Mouse (Mus musculus): Measurements from ENCODE around the gene Rab36. TPM values are rescaled to one million over a fixed set of nuclear protein-coding genes. Genes with fewer than 3 reads are reported as not detected.
A peak's percentile ranks its signal among the peaks of the same experiment; 100 is the strongest.

Gene Rab36
- polyA plus RNA-seq (2016; fragmentation: Nextera tagmentation; extraction: Ambion mirVana) = 12.2 and 13.5 TPM in 2 replicates

- Histone ChIP-seq H3K4me1 (peaks cover 30% of the 10 kb centered on the region), H3K27ac (peak within 1 kb of the TSS; percentile 85), H3K27me3 (no peaks in the 10 kb centered on the region), H3K9me3 (no peaks in the 10 kb centered on the region), H3K9ac (peak within 1 kb of the TSS; percentile 64), H3K4me3 (replicated peaks) (peak within 1 kb of the TSS; percentile 41), H3K36me3 (replicated peaks) (no peaks in the 10 kb centered on the region), H3K4me2 (peak within 1 kb of the TSS; percentile 69)
- ATAC-seq (ENCODE audit: low FRiP score) = peak; percentile 95
- WGBS = 1% methylated on average over 36 of the region's 36 CpGs
These were observed at the start of gene Rab36 for GRCm38 (mm10) chr10:75036883-75037379. Rab36 (plus strand) TSS chr10:75037058.

DNA sequence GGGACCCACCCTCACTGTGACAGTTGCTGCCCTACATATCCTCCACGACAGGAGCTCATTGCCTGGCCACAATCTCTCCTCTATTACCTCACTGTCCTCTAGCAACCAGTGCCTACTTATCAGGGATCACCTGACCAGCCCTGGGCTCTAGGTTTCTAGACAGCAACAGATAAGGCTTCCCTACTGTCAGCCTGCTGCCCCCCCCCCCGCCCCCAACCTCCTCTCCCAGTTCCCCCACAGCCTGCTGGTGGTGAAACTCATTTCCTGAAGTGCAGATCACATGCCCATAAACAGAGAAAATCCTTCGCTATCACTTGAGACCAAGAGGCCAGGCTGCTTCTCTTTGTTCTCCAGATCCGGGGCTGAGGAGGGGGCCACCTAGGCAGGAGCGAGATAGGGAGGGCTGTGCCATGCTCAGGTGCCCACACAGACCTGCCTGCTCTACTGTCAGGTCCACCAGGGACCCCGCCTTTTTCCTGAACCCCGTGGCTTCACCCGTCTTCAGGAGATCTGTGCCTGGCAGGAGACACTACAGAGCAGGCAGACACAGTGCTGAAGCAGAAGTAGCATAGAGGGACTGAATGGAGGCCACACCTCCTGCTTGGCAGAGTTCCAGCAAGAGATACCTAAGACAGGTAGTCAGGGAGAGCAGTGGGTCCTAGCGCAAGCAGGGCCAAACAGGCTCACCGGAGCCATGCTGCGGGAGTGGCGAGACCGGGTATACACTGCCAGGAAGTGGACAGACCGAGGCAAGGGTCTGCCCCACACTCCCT lies 49.0 kb upstream of the Rab36 start:
- Histone ChIP-seq H3K27me3 (no peaks in the 10 kb centered on the region), H3K9ac (no peak overlapping the region), H3K4me3 (replicated peaks) (no peak overlapping the region), H3K27ac (no peak overlapping the region), H3K4me1 (peaks cover 9% of the 10 kb centered on the region; the same call in 1 of the 2 replicates), H3K9me3 (no peaks in the 10 kb centered on the region), H3K36me3 (replicated peaks) (peaks cover 19% of the 10 kb centered on the region), H3K4me2 (no peak overlapping the region)
- no peak for ATAC-seq (ENCODE audit: low FRiP score)
- WGBS = 86% methylated on average over 14 of the region's 14 CpGs

DNA sequence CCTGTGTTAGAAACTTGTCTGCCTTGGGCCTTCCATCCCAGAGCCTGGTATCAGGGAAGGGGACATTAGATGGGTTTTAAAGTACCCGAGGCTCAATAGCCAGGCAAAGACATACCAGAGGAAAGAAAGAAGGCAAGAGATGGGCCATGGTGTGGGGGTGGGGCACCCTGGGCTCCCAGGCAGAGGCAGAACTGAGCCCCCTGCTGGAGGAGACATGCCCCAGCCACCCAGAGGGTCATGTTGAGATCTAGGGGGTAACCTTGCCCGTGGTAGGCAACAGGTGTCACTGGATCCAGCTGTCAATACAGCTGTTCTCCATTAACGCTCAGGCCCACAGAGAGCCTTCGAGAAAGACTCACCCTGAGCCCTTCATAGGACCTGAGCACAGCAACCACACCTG lies 47.0 kb upstream of the Rab36 start:
- Histone ChIP-seq H3K27ac (no peak overlapping the region), H3K4me3 (replicated peaks) (no peak overlapping the region)
- ATAC-seq (ENCODE audit: low FRiP score) = no peak

GRCm38 (mm10) chr10:74990584-74991322 lies 46.1 kb upstream of the Rab36 start:
- WGBS = 56% methylated on average over 26 of the region's 26 CpGs
- ATAC-seq (ENCODE audit: low FRiP score) = no peak
- Histone ChIP-seq H3K36me3 (replicated peaks) (peaks cover 22% of the 10 kb centered on the region), H3K4me2 (no peak overlapping the region), H3K9ac (0 out of 2 replicates have a peak overlapping the region, but pooled peaks have one; percentile 14), H3K27me3 (no peaks in the 10 kb centered on the region), H3K27ac (no peak overlapping the region), H3K4me3 (replicated peaks) (no peak overlapping the region), H3K4me1 (peaks cover 27% of the 10 kb centered on the region), H3K9me3 (no peaks in the 10 kb centered on the region)

More for the DNA sequence above, 47.0 kb upstream of the Rab36 start:
- no peaks in the 10 kb centered on the region for H3K9me3 ChIP-seq
- H3K4me2 ChIP-seq = no peak overlapping the region
- no peak overlapping the region for H3K9ac ChIP-seq
- H3K4me1 ChIP-seq = peaks cover 17% of the 10 kb centered on the region
- H3K36me3 ChIP-seq (replicated peaks) = peaks cover 22% of the 10 kb centered on the region
- H3K27me3 ChIP-seq = no peaks in the 10 kb centered on the region
- 75% methylated on average over 4 of the region's 4 CpGs for WGBS

DNA sequence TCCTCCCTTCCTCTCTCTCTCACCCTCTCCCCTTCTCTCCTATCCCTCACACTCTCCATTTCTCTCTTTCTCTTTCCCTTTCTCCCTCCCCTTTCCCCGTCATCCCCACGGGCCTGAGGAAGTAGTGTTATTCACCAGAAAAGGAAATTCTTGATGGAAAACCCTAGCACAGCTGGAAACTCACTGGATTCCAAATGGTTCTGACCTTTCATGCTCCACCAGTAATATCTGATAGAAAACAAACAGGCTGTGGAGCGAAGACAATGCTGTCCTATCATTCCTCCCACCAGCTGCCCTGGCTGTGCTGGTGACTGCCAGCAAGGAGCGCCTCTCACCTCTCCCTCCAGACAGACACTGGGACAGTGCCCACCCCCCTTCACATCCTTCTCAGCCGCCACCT lies 42.0 kb upstream of the Rab36 start:
- WGBS = 5% methylated on average over 5 of the region's 5 CpGs
- H3K9me3 ChIP-seq = no peaks in the 10 kb centered on the region
- peak overlapping the region; percentile 57 for H3K4me2 ChIP-seq
- peaks cover 37% of the 10 kb centered on the region for H3K4me1 ChIP-seq
- 0 out of 2 replicates have a peak overlapping the region, but pooled peaks have one; percentile 21 for H3K9ac ChIP-seq
- no peaks in the 10 kb centered on the region for H3K27me3 ChIP-seq
- ATAC-seq (ENCODE audit: low FRiP score) = peak; percentile 36; the same call in 1 of the 2 replicates
- H3K27ac ChIP-seq = peak overlapping the region; percentile 57
- H3K36me3 ChIP-seq (replicated peaks) = peaks cover 22% of the 10 kb centered on the region
- H3K4me3 ChIP-seq (replicated peaks) = no peak overlapping the region

DNA sequence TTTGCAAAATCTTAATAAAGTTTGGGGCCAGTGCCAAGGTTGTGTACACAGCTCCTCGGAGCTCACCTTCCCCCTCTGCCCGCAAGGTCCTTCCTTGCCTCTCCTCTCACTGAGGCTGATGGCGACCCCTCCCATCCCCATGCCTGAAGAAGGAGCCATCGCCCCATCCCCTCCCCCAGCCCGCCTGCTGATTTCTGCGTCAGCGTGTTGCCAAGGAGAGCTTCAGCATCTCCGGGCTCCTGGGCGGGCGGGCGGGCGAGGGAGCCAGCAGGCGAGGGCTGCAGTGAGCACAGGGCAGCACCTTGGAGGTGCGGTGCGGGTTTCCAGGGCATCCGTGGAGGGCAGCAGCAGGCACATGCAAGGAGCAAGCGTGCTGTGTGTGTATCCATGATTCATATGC lies 41.5 kb upstream of the Rab36 start:
- WGBS = 3% methylated on average over 17 of the region's 17 CpGs
- H3K27ac ChIP-seq = peak overlapping the region; percentile 57; the same call in 1 of the 2 replicates
- H3K4me2 ChIP-seq = peak overlapping the region; percentile 57
- no peaks in the 10 kb centered on the region for H3K9me3 ChIP-seq
- H3K4me3 ChIP-seq (replicated peaks) = peak overlapping the region; percentile 20
- H3K27me3 ChIP-seq = no peaks in the 10 kb centered on the region
- H3K36me3 ChIP-seq (replicated peaks) = peaks cover 22% of the 10 kb centered on the region
- peaks cover 41% of the 10 kb centered on the region for H3K4me1 ChIP-seq
- peak; percentile 69 for ATAC-seq (ENCODE audit: low FRiP score)
- peak overlapping the region; percentile 21 for H3K9ac ChIP-seq

DNA sequence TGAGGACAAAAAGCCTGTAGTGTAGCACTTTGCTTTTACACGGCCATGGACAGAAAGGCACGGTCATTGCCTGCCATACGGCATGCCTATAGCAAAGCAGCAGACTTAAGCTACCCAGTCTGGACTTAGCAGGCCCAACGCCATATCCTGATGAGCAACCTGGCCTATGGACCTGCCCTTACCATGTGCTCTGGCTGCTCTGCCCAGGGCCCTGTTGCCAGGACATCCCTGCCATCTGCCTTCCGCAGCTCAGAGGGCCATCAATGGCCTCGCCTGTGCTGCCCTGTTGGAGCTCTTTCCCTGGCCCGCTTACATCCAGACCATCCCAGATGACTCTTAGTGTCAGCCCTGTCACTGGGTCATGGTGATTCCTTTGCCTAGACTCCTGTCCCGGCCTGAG lies 35.5 kb upstream of the Rab36 start:
- no peak overlapping the region for H3K27ac ChIP-seq
- H3K36me3 ChIP-seq (replicated peaks) = no peaks in the 10 kb centered on the region; the same call in 1 of the 2 replicates
- WGBS = 93% methylated on average over 8 of the region's 8 CpGs
- no peak overlapping the region for H3K4me3 ChIP-seq (replicated peaks)
- no peak for ATAC-seq (ENCODE audit: low FRiP score)
- H3K9me3 ChIP-seq = no peaks in the 10 kb centered on the region
- peaks cover 14% of the 10 kb centered on the region for H3K4me1 ChIP-seq
- H3K27me3 ChIP-seq = no peaks in the 10 kb centered on the region
- H3K9ac ChIP-seq = no peak overlapping the region
- H3K4me2 ChIP-seq = no peak overlapping the region

GRCm38 (mm10) chr10:75004067-75004466 lies 32.8 kb upstream of the Rab36 start:
- H3K27ac ChIP-seq = no peak overlapping the region
- H3K9ac ChIP-seq = no peak overlapping the region
- no peaks in the 10 kb centered on the region for H3K9me3 ChIP-seq
- WGBS = 92% methylated on average over 3 of the region's 3 CpGs
- no peaks in the 10 kb centered on the region for H3K27me3 ChIP-seq
- no peaks in the 10 kb centered on the region; the same call in 1 of the 2 replicates for H3K36me3 ChIP-seq (replicated peaks)
- ATAC-seq (ENCODE audit: low FRiP score) = no peak
- H3K4me2 ChIP-seq = no peak overlapping the region
- H3K4me3 ChIP-seq (replicated peaks) = no peak overlapping the region
- H3K4me1 ChIP-seq = peaks cover 26% of the 10 kb centered on the region

- ATAC-seq (ENCODE audit: low FRiP score) = no peak
- Histone ChIP-seq H3K4me2 (no peak overlapping the region), H3K27me3 (no peaks in the 10 kb centered on the region), H3K9ac (no peak overlapping the region), H3K27ac (no peak overlapping the region), H3K4me1 (peaks cover 14% of the 10 kb centered on the region), H3K9me3 (no peaks in the 10 kb centered on the region), H3K4me3 (replicated peaks) (no peak overlapping the region), H3K36me3 (replicated peaks) (no peaks in the 10 kb centered on the region)
- WGBS = 58% methylated on average over 8 of the region's 8 CpGs
These were observed 29.8 kb upstream of the Rab36 start for GRCm38 (mm10) chr10:75006889-75007662.

DNA sequence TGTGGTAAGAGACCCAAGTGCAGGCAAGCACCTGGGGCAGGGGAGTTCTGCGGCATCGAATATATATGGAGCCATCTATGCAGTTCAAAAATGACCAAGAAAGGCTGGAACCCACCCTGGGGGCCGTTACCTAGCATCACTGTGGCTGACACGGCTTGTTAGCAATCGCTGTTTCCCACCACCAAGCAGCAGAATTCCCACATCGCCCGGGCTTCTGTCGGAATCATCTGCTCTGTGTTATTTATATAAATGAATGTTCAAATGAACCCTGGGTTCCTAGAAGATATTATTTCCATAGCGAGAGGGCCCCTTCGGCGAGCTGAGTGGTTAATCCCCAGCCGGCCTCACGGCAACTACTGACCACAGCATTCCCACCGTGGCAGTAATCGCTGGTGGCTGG lies 26.2 kb upstream of the Rab36 start:
- H3K9ac ChIP-seq = no peak overlapping the region
- no peaks in the 10 kb centered on the region for H3K9me3 ChIP-seq
- WGBS = 92% methylated on average over 15 of the region's 15 CpGs
- H3K4me3 ChIP-seq (replicated peaks) = no peak overlapping the region
- ATAC-seq (ENCODE audit: low FRiP score) = no peak
- H3K4me2 ChIP-seq = no peak overlapping the region
- peaks cover 14% of the 10 kb centered on the region for H3K4me1 ChIP-seq
- H3K27ac ChIP-seq = no peak overlapping the region
- no peaks in the 10 kb centered on the region for H3K27me3 ChIP-seq
- H3K36me3 ChIP-seq (replicated peaks) = no peaks in the 10 kb centered on the region

DNA sequence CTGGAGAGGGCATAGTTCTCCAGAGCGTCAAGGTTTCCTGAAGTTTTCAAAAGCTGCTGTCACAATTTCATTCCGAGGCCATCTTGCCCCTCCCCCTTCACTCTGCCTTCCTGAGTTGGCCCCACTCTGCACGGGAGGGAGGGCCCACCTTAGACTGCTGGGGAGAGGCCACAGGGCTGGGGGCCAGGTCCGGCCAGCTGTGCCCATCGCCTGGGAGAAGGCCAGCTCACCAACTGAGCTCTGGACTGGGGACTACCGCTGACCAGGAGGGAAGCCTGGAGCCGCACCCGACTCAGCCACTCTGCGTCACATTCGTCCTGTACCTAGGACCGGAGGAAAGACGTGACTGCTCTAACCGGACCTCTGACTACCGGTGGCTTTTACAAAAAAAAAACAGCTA lies 21.4 kb upstream of the Rab36 start:
- no peak for ATAC-seq (ENCODE audit: low FRiP score)
- Histone ChIP-seq H3K27ac (no peak overlapping the region), H3K9me3 (no peaks in the 10 kb centered on the region), H3K27me3 (no peaks in the 10 kb centered on the region), H3K4me1 (0 out of 2 replicates have a peak, but pooled peaks cover 4% of the 10 kb centered on the region), H3K4me2 (no peak overlapping the region), H3K4me3 (replicated peaks) (no peak overlapping the region), H3K36me3 (replicated peaks) (no peaks in the 10 kb centered on the region), H3K9ac (no peak overlapping the region)
- 81% methylated on average over 14 of the region's 14 CpGs for WGBS

- H3K9me3 ChIP-seq = no peaks in the 10 kb centered on the region
- H3K4me3 ChIP-seq (replicated peaks) = no peak overlapping the region
- no peaks in the 10 kb centered on the region for H3K27me3 ChIP-seq
- H3K27ac ChIP-seq = no peak overlapping the region
- H3K4me1 ChIP-seq = 0 out of 2 replicates have a peak, but pooled peaks cover 4% of the 10 kb centered on the region
- H3K4me2 ChIP-seq = no peak overlapping the region
- ATAC-seq (ENCODE audit: low FRiP score) = no peak
- WGBS = 86% methylated on average over 4 of the region's 4 CpGs
- no peaks in the 10 kb centered on the region for H3K36me3 ChIP-seq (replicated peaks)
- H3K9ac ChIP-seq = no peak overlapping the region
These were observed 20.4 kb upstream of the Rab36 start for GRCm38 (mm10) chr10:75016481-75016880.
